ENCODE assay signal across 9 mouse cellular contexts in the genomic region with DNA sequence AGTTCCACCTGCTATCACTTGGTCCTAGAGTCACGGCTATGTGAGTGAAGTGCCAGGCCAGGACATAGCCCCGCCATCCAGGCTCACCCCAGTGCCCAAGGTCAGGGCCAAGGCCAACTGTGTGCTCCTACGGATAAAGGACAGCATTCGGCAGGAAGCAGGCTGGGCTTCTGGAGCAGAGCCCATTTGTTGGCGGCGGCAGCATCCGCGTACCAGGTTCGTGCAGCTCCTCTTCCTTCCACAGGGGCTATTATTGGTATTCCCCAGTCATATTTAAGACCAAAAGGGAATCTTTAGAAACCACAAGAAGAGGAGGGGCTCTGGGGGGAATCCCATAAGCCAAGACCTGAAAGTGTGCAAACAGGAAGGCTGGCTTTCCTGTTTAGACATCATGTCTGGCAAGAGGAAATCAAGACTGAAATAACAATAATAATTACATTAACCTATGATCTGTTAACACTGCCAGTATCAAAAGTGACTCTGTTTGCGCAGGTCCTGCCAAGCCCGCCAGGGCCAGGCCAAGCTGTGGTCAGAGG.
DNase-seq lines count a peak whose midpoint lies in the region; ATAC-seq and TF ChIP-seq lines count a peak whose summit lies in the region.
"Had no signal": no experiment of that assay in that cellular context is flagged by ENCODE, and none has a peak within 500 bp of the region (broad histone marks: within the 10 kb centered on the region; RNA-seq: fewer than 3 reads in every experiment).

No protein-coding gene starts in this region.

- H3K36me3 ChIP-seq in liver, embryonic 14.5 days (replicated peaks; ENCODE audit: control insufficient read depth, insufficient read depth, low read depth), result no peaks in the 10 kb centered on the region
- no peaks in the 10 kb centered on the region for H3K36me3 ChIP-seq in liver, embryonic 12.5 days
- H3K36me3 ChIP-seq in heart, adult 2 months (ENCODE audit: control insufficient read depth, insufficient read depth, low read length), result no peaks in the 10 kb centered on the region
- no peaks in the 10 kb centered on the region for H3K36me3 ChIP-seq in midbrain, embryonic 16.5 days (ENCODE audit: control insufficient read depth, insufficient read depth, low read length)
- H3K36me3 ChIP-seq: hindbrain, embryonic 15.5 days had no signal

- ATAC-seq in liver, embryonic 14.5 days (ENCODE audit: insufficient read depth), result 0 out of 2 replicates have a peak, but pooled peaks have one; percentile 31
- no peak for ATAC-seq in liver, embryonic 12.5 days
- 0 out of 2 replicates have a peak, but pooled peaks have one; percentile 8 for ATAC-seq in megakaryocyte-erythroid progenitor cell, adult 5-6 weeks (replicated peaks; ENCODE audit: low FRiP score, low TSS enrichment, poor library complexity, severe bottlenecking)
- ATAC-seq in midbrain, embryonic 16.5 days, result no peak

- H3K79me2 ChIP-seq in heart, adult 2 months (replicated peaks; ENCODE audit: control insufficient read depth, insufficient read depth, low read length), result no peaks in the 10 kb centered on the region

- no peaks in the 10 kb centered on the region for H3K27me3 ChIP-seq in liver, embryonic 14.5 days (ENCODE audit: control insufficient read depth, insufficient read depth, low read length)
- H3K27me3 ChIP-seq in liver, embryonic 12.5 days (replicated peaks), result 0 out of 2 replicates have a peak, but pooled peaks cover 12% of the 10 kb centered on the region
- no peaks in the 10 kb centered on the region for H3K27me3 ChIP-seq in heart, adult 2 months (ENCODE audit: control insufficient read depth, insufficient read depth, low read length)
- no peaks in the 10 kb centered on the region; the same call in 1 of the 2 replicates for H3K27me3 ChIP-seq in midbrain, embryonic 16.5 days (ENCODE audit: control insufficient read depth, insufficient read depth, low read depth, low read length)

- no peak overlapping the region for H3K4me2 ChIP-seq in liver, embryonic 14.5 days (ENCODE audit: low read depth)
- H3K4me2 ChIP-seq in liver, embryonic 12.5 days, result no peak overlapping the region
- no peak overlapping the region for H3K4me2 ChIP-seq in midbrain, embryonic 16.5 days (ENCODE audit: low read length)
- H3K4me2 ChIP-seq: hindbrain, embryonic 15.5 days had no signal

- intact Hi-C loops in heart, adult 2 months (cut with DNase I), result no loop called here

- H3K9ac ChIP-seq in liver, embryonic 14.5 days (replicated peaks), result no peak overlapping the region
- H3K9ac ChIP-seq in liver, embryonic 12.5 days, result no peak overlapping the region
- no peak overlapping the region for H3K9ac ChIP-seq in heart, adult 2 months (ENCODE audit: low read depth, low read length)
- no peak overlapping the region for H3K9ac ChIP-seq in midbrain, embryonic 16.5 days (ENCODE audit: low read depth, low read length)
- H3K9ac ChIP-seq: hindbrain, embryonic 15.5 days had no signal

- TF ChIP-seq EP300 in liver, embryonic 14.5 days (IDR thresholded peaks at IDR 0.05; ENCODE audit: low read depth), result no peak
- no peak for TF ChIP-seq EP300 in heart, adult 2 months (IDR thresholded peaks at IDR 0.05; ENCODE audit: insufficient read depth, low read depth, low read length)

- H3K4me3 ChIP-seq in liver, embryonic 14.5 days (ENCODE audit: insufficient read depth in 1 of 2, low read depth in 2 of 2, low read length in 2 of 2), result no peak overlapping the region
- H3K4me3 ChIP-seq in liver, embryonic 12.5 days, result no peak overlapping the region
- no peak overlapping the region for H3K4me3 ChIP-seq in heart, adult 2 months
- no peak overlapping the region for H3K4me3 ChIP-seq in midbrain, embryonic 16.5 days (ENCODE audit: low read depth, low read length)
- H3K4me3 ChIP-seq: hindbrain, embryonic 15.5 days had no signal

- TF ChIP-seq POLR2A in heart, adult 2 months (IDR thresholded peaks at IDR 0.05; ENCODE audit: insufficient read depth, low read depth, low read length), result no peak

- no peaks in the 10 kb centered on the region for H3K4me1 ChIP-seq in liver, embryonic 14.5 days (replicated peaks; ENCODE audit: control insufficient read depth in 2 of 2, insufficient read depth in 2 of 2, low read length in 1 of 2)
- no peaks in the 10 kb centered on the region for H3K4me1 ChIP-seq in liver, embryonic 12.5 days
- peaks cover 21% of the 10 kb centered on the region for H3K4me1 ChIP-seq in heart, adult 2 months (ENCODE audit: control insufficient read depth, insufficient read depth, low read length)
- H3K4me1 ChIP-seq in midbrain, embryonic 16.5 days (ENCODE audit: control insufficient read depth, insufficient read depth, low read length), result no peaks in the 10 kb centered on the region

- no peak for DNase-seq in liver, embryonic 14.5 days (ENCODE audit: low read depth in 3 of 3, low spot score in 3 of 3)
- DNase-seq in heart, adult 2 months, result peak; percentile 61 to 64
- DNase-seq in kidney, adult 9 months, result peak; percentile 62
- DNase-seq in frontal cortex, postnatal 14 days (ENCODE audit: low spot score in 2 of 2), result no peak
- DNase-seq in right cerebral cortex, adult 2 months (ENCODE audit: low spot score in 2 of 2), result no peak

- H3K27ac ChIP-seq in liver, embryonic 14.5 days, result no peak overlapping the region
- H3K27ac ChIP-seq in liver, embryonic 12.5 days, result no peak overlapping the region
- peak overlapping the region; percentile 45 for H3K27ac ChIP-seq in heart, adult 2 months
- H3K27ac ChIP-seq in midbrain, embryonic 16.5 days (ENCODE audit: low read length), result no peak overlapping the region
- H3K27ac ChIP-seq: hindbrain, embryonic 15.5 days had no signal

- 37% methylated on average over 11 of the region's 11 CpGs for whole genome bisulfite sequencing in liver, embryonic 14.5 days (ENCODE audit: insufficient replicate concordance)
- 56% methylated on average over 11 of the region's 11 CpGs for WGBS in liver, embryonic 12.5 days (ENCODE audit: insufficient replicate concordance)
- WGBS in heart, adult 2 months, result 13% methylated on average over 11 of the region's 11 CpGs
- WGBS in midbrain, embryonic 16.5 days, result 84% methylated on average over 11 of the region's 11 CpGs

- H3K9me3 ChIP-seq in liver, embryonic 14.5 days (ENCODE audit: control insufficient read depth, low read length), result no peaks in the 10 kb centered on the region
- no peaks in the 10 kb centered on the region; the same call in 1 of the 2 replicates for H3K9me3 ChIP-seq in liver, embryonic 12.5 days (replicated peaks)
- no peaks in the 10 kb centered on the region for H3K9me3 ChIP-seq in midbrain, embryonic 16.5 days (replicated peaks; ENCODE audit: control insufficient read depth, low read length, poor library complexity, severe bottlenecking)
- H3K9me3 ChIP-seq: hindbrain, embryonic 15.5 days had no signal

- no peak for TF ChIP-seq CTCF in liver, embryonic 14.5 days (IDR thresholded peaks at IDR 0.05; ENCODE audit: low read depth)
- peak; percentile 26; the same call in 1 of the 2 replicates for TF ChIP-seq CTCF in heart, adult 2 months (IDR thresholded peaks at IDR 0.05)

Comparison
In these comparisons a context has a peak if more than half of its experiments do, and no peak if none do; other contexts are left out.
1. ATAC-seq: peak in liver, embryonic 14.5 days (single experiment) and megakaryocyte-erythroid progenitor cell, adult 5-6 weeks (single experiment); none in liver, embryonic 12.5 days (single experiment) and midbrain, embryonic 16.5 days (single experiment).
2. DNase-seq: peak in heart, adult 2 months (2 of 2) and kidney, adult 9 months (single experiment); none in liver, embryonic 14.5 days (0 of 3), frontal cortex, postnatal 14 days (0 of 2) and right cerebral cortex, adult 2 months (0 of 2).